Mouse (Mus musculus) hindbrain, embryonic 14.5 days (tissue): Measurements from ENCODE around the gene Exoc3l4. TPM values are rescaled to one million over a fixed set of nuclear protein-coding genes. Genes with fewer than 3 reads are reported as not detected.

ENCODE experiments used
- ATAC-seq: fragments of 200-750 bp; cut with Nextera tagmentation; 2 replicates; pipeline ENCODE4 v1.8.0; 2017; ENCODE audit warnings: moderate number of reproducible peaks, mild to moderate bottlenecking, moderate TSS enrichment, moderate library complexity; ENCODE audit not compliant: low FRiP score
- DNase-seq: peaks from one replicate; pipeline ENCODE4 v3.0.0-alpha.2; 2015; ENCODE audit warnings: low spot score
- H3K27ac ChIP-seq: fragments of 300-500 bp; sonication (generic); 2 replicates; pipeline ENCODE4 v1.5.1; 2014; ENCODE audit warnings: mild to moderate bottlenecking, moderate library complexity
- H3K27me3 ChIP-seq: fragments of 300-500 bp; sonication (generic); 2 replicates; pipeline ENCODE4 v1.6.1; 2014; ENCODE audit warnings: mild to moderate bottlenecking, low read length, mixed read lengths; ENCODE audit not compliant: control insufficient read depth, insufficient read depth
- H3K36me3 ChIP-seq: fragments of 300-500 bp; sonication (generic); replicated peaks from 2 replicates; pipeline ENCODE4 v1.6.1; 2014; ENCODE audit not compliant: control insufficient read depth, insufficient read depth
- H3K4me1 ChIP-seq: fragments of 300-500 bp; sonication (generic); replicated peaks from 2 replicates; pipeline ENCODE4 v1.6.1; 2014; ENCODE audit warnings: antibody characterized with exemption, low read length, mixed read lengths; ENCODE audit not compliant: control insufficient read depth, insufficient read depth
- H3K4me2 ChIP-seq: fragments of 300-500 bp; sonication (generic); replicated peaks from 2 replicates; pipeline ENCODE4 v1.6.1; 2014; ENCODE audit warnings: mild to moderate bottlenecking, moderate library complexity
- H3K4me3 ChIP-seq: fragments of 300-500 bp; sonication (generic); replicated peaks from 2 replicates; pipeline ENCODE4 v1.5.1; 2014; ENCODE audit warnings: mild to moderate bottlenecking, low read length
- H3K9ac ChIP-seq: fragments of 300-500 bp; sonication (generic); 2 replicates; pipeline ENCODE4 v1.6.1; 2014
- H3K9me3 ChIP-seq: fragments of 300-500 bp; sonication (generic); 2 replicates; pipeline ENCODE4 v1.6.1; 2016; ENCODE audit warnings: low read length; ENCODE audit not compliant: control insufficient read depth
- WGBS: fragments of 180-500 bp; shearing (Covaris S2); extraction: QIAGEN DNeasy Blood & Tissue Kit; methylation state at CpG from one replicate; pipeline ENCODE4 v1.1.7; 2014; 5-methylcytosine and 5-hydroxymethylcytosine counted together
- polyA plus RNA-seq: library from polyadenylated mRNA; unstranded; fragments of >200 nt; fragmentation: Nextera tagmentation; extraction: Ambion mirVana; gene quantifications from 2 replicates; pipeline ENCODE4 v1.2.1, GENCODE M21; 2014

Gene Exoc3l4
- polyA plus RNA-seq, 1 experiment from 2014 or later = 1.8 TPM

- Histone ChIP-seq H3K36me3 (no peaks in the 10 kb centered on the region), H3K9ac (no peak overlapping the region)
These were observed 6.0 kb downstream of the Exoc3l4 start for GRCm38 (mm10) chr12:111422852-111423251.

DNA sequence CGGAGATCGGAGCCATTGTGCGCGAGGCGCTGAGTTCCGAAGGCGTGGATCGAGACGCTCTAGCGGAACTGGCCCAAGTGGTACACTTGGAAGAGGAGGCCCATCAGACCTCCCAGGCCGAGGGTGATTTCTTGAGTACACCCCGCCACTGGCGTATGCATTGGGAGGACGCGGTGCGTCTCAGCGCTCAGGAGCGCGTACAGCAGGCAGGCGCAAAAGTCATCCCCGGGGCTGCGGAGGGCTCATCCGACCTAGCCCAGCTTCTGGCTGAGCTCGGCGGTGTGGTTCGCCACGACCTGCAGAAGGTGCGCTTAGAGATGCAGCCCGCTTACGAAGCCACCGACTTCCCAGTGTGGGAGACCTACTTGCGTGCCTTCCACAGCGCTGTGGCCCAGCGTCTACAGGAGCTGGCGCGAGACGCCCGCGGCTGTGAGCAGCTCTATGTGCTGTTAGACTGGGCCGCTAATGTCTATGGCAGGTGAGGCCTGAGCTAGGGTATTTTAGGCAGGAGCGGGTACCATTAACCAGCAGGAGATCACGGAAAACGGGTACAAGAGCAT, 6.8 kb downstream of the Exoc3l4 start:
- Histone ChIP-seq H3K27me3 (peaks cover 82% of the 10 kb centered on the region), H3K4me3 (peak overlapping the region; percentile 31), H3K9me3 (no peaks in the 10 kb centered on the region), H3K36me3 (no peaks in the 10 kb centered on the region), H3K27ac (no peak overlapping the region), H3K4me1 (0 out of 2 replicates have a peak, but pooled peaks cover 5% of the 10 kb centered on the region), H3K4me2 (peak overlapping the region; percentile 56), H3K9ac (peak overlapping the region; percentile 40)
- ATAC-seq (no peak), DNase-seq (no peak)
- WGBS = 3% methylated on average over 43 of the region's 43 CpGs

More at GRCm38 (mm10) chr12:111422852-111423251, 6.0 kb downstream of the Exoc3l4 start:
- H3K27me3 ChIP-seq = peaks cover 74% of the 10 kb centered on the region
- DNase-seq = no peak
- no peaks in the 10 kb centered on the region for H3K4me1 ChIP-seq
- no peak overlapping the region for H3K4me3 ChIP-seq
- no peaks in the 10 kb centered on the region for H3K9me3 ChIP-seq
- H3K4me2 ChIP-seq = no peak overlapping the region
- 44% methylated on average over 5 of the region's 5 CpGs for WGBS
- ATAC-seq = no peak
- H3K27ac ChIP-seq = no peak overlapping the region

- ATAC-seq = no peak
- no peak for DNase-seq
- no peak overlapping the region for H3K4me3 ChIP-seq
- peaks cover 81% of the 10 kb centered on the region for H3K27me3 ChIP-seq
- H3K9me3 ChIP-seq = no peaks in the 10 kb centered on the region
- H3K4me1 ChIP-seq = peaks cover 13% of the 10 kb centered on the region; the same call in 1 of the 2 replicates
- H3K9ac ChIP-seq = no peak overlapping the region
- WGBS = 22% methylated on average over 9 of the region's 9 CpGs
- H3K4me2 ChIP-seq = no peak overlapping the region
- no peak overlapping the region for H3K27ac ChIP-seq
- H3K36me3 ChIP-seq = no peaks in the 10 kb centered on the region
These were observed 7.7 kb downstream of the Exoc3l4 start for GRCm38 (mm10) chr12:111424547-111424946.

- Histone ChIP-seq H3K9ac (no peak overlapping the region), H3K4me3 (no peak overlapping the region)
- no peak for ATAC-seq
These were observed 8.4 kb downstream of the Exoc3l4 start for GRCm38 (mm10) chr12:111425258-111425657.

GRCm38 (mm10) chr12:111425789-111426460, 9.1 kb downstream of the Exoc3l4 start:
- Histone ChIP-seq H3K9ac (no peak overlapping the region), H3K4me2 (no peak overlapping the region), H3K36me3 (no peaks in the 10 kb centered on the region), H3K9me3 (no peaks in the 10 kb centered on the region), H3K27ac (no peak overlapping the region), H3K27me3 (peaks cover 88% of the 10 kb centered on the region), H3K4me3 (no peak overlapping the region), H3K4me1 (peaks cover 19% of the 10 kb centered on the region; the same call in 1 of the 2 replicates)
- peak; percentile 57 for ATAC-seq
- peak; percentile 91 for DNase-seq
- 16% methylated on average over 29 of the region's 29 CpGs for WGBS

More at GRCm38 (mm10) chr12:111425258-111425657, 8.4 kb downstream of the Exoc3l4 start:
- peaks cover 19% of the 10 kb centered on the region; the same call in 1 of the 2 replicates for H3K4me1 ChIP-seq
- peaks cover 87% of the 10 kb centered on the region for H3K27me3 ChIP-seq
- peak; percentile 77 for DNase-seq
- 5% methylated on average over 15 of the region's 15 CpGs for WGBS
- H3K9me3 ChIP-seq = no peaks in the 10 kb centered on the region
- H3K27ac ChIP-seq = no peak overlapping the region
- no peak overlapping the region for H3K4me2 ChIP-seq
- no peaks in the 10 kb centered on the region for H3K36me3 ChIP-seq

DNA sequence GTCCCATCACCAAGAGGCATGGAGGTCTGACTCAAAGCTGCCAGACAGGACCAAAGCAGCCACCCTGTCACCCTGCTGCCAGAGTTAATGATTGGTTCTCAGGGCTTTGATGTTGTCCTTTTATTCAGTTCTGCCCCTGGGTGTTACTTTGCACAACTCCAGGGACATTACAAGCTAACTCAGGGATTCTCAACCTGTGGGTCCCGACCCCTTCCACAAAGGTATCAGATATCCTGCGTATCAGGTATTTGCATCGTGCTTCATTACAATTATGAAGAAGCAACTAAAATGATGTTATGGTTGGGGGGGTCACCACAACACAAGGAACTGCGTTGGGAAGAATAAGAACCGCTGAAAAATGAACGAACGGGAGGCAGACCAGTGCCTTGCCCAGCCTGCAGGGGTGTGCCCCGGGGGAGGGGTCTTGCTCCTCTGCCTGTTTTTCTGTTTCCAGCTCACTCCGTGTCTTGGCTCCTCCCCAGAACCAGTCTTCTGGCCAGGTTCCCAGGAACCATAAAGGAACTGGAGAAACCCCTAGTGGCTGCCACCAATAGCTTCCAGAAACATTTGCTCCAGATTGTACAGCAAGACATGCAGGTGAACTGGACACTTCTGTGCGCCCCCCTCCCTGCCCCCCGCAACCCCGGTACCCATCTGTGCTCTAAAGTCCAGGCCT, 10.8 kb downstream of the Exoc3l4 start:
- 39% methylated on average over 12 of the region's 12 CpGs for WGBS
- Histone ChIP-seq H3K27me3 (peaks cover 83% of the 10 kb centered on the region), H3K9me3 (no peaks in the 10 kb centered on the region)

GRCm38 (mm10) chr12:111428364-111428763, 11.5 kb downstream of the Exoc3l4 start:
- Histone ChIP-seq H3K9ac (no peak overlapping the region), H3K36me3 (no peaks in the 10 kb centered on the region), H3K27me3 (peaks cover 79% of the 10 kb centered on the region), H3K4me2 (peak overlapping the region; percentile 59; the same call in 1 of the 2 replicates), H3K9me3 (no peaks in the 10 kb centered on the region), H3K4me1 (peaks cover 19% of the 10 kb centered on the region; the same call in 1 of the 2 replicates), H3K27ac (no peak overlapping the region), H3K4me3 (no peak overlapping the region)
- DNase-seq (no peak), ATAC-seq (no peak)
- 17% methylated on average over 8 of the region's 8 CpGs for WGBS

More for the DNA sequence above, 10.8 kb downstream of the Exoc3l4 start:
- Histone ChIP-seq H3K27ac (no peak overlapping the region), H3K9ac (no peak overlapping the region), H3K4me2 (no peak overlapping the region), H3K4me1 (peaks cover 19% of the 10 kb centered on the region; the same call in 1 of the 2 replicates), H3K36me3 (no peaks in the 10 kb centered on the region), H3K4me3 (no peak overlapping the region)
- DNase-seq = no peak
- no peak for ATAC-seq

GRCm38 (mm10) chr12:111428961-111429911, 12.4 kb downstream of the Exoc3l4 start:
- Histone ChIP-seq H3K27ac (no peak overlapping the region), H3K4me2 (peak overlapping the region; percentile 59), H3K9me3 (no peaks in the 10 kb centered on the region), H3K4me1 (peaks cover 21% of the 10 kb centered on the region; the same call in 1 of the 2 replicates), H3K36me3 (no peaks in the 10 kb centered on the region), H3K27me3 (peaks cover 71% of the 10 kb centered on the region), H3K4me3 (peak overlapping the region; percentile 33), H3K9ac (peak overlapping the region; percentile 64)
- no peak for ATAC-seq
- DNase-seq = peak; percentile 71
- under 1% methylated on average over 40 of the region's 40 CpGs for WGBS
